Mouse (Mus musculus) G1E (cell line): ENCODE measurements around the gene Sh3gl1.

ENCODE experiments used
- CTCF ChIP-seq: IDR thresholded peaks from 2 replicates; pipeline ENCODE4 v1.5.1; 2012; ENCODE audit warnings: low read depth, low read length, inconsistent platforms, mixed read lengths
- GATA2 ChIP-seq: IDR thresholded peaks from 2 replicates; pipeline ENCODE4 v1.6.1; 2012; ENCODE audit warnings: low read depth, low read length, inconsistent platforms, borderline replicate concordance

GRCm38 (mm10) chr17:56031431-56031830 lies 5.0 kb downstream of the Sh3gl1 start:
- no peak for TF ChIP-seq CTCF
- TF ChIP-seq GATA2 = no peak
